Mouse (Mus musculus): ENCODE data around the gene Gm28043. TPM values are rescaled to one million over a fixed set of nuclear protein-coding genes. Genes with fewer than 3 reads are reported as not detected.

Gm28043 gene
- polyA plus RNA-seq, 1 experiment from 2014 or later, result 3.5 TPM

DNA sequence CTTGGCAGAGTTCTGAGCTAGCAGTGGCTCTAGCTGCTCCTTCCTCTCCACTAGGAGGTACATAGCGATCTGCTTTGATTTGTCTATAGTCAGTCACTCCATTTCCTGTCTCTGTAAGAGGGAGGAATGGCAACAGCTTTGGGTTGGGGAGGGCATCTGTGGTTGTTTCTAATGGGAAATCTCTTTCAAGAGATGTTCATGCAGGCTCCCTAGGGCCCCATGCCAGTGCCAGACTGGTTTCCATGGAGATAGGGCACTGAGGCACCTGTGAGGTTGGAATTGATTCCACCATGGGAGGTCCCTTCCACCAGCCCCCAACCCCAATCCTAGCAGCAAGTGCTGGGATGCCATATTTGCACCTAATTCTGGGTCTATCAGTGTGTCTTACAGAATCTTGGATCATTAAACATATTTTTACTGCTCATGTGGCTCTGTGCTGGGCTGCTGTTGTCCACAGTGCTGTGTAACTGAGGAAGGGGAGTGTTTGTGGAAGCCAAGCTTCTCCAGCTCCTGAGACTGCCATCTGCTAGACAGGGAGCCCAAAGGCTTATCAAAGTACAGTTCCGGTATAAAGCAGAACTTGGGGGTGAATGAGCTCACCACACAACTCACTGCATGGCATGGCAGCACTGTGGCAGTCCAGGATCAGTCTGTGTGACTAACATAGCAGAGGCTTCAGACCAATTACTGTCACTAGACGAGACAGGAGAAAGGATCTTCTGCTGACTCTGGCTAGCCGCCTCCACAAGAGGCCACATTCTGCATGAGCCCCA, 88.4 kb downstream of the Gm28043 start:
- H3K27me3 ChIP-seq (ENCODE audit: control insufficient read depth, insufficient read depth, low read length), result no peaks in the 10 kb centered on the region
- H3K4me2 ChIP-seq (ENCODE audit: low read depth, low read length, severe bottlenecking), result no peak overlapping the region
- DNase-seq (ENCODE audit: low spot score) (no peak), ATAC-seq (replicated peaks; ENCODE audit: low FRiP score) (no peak)
- no peak overlapping the region for H3K9ac ChIP-seq (ENCODE audit: low read length)
- peaks cover 6% of the 10 kb centered on the region for H3K4me1 ChIP-seq (replicated peaks; ENCODE audit: control insufficient read depth, insufficient read depth, low read length)
- WGBS, result 85% methylated on average over 4 of the region's 4 CpGs
- H3K9me3 ChIP-seq (ENCODE audit: control insufficient read depth, low read length), result no peaks in the 10 kb centered on the region
- no peaks in the 10 kb centered on the region; the same call in none of the 2 replicates for H3K36me3 ChIP-seq (ENCODE audit: control insufficient read depth, insufficient read depth, low read length)
- no peak overlapping the region for H3K4me3 ChIP-seq (ENCODE audit: low read depth, low read length)
- H3K27ac ChIP-seq (ENCODE audit: low read depth, low read length), result no peak overlapping the region

DNA sequence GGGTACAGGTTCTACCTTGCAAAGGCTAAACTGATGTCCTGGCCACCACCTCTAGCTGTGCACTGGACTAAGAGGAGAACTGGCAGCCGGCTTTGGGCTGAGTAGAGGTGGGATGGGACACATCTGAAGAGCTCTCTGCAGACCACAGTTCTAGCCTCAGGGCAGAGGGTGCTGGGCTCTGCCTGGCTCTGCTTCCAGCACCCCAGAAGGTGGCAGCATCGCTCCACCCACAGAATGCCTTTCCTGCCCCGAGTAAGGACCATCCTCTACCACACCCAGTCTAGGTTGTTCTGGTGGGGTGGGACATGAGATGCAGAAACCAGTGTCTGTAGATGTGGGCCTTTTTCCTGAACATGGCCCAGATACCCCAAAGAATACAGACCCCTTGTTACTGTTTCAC, 90.1 kb downstream of the Gm28043 start:
- Histone ChIP-seq H3K4me3 (ENCODE audit: low read depth, low read length) (no peak overlapping the region), H3K4me2 (ENCODE audit: low read depth, low read length, severe bottlenecking) (no peak overlapping the region), H3K9ac (ENCODE audit: low read length) (no peak overlapping the region), H3K27me3 (ENCODE audit: control insufficient read depth, insufficient read depth, low read length) (no peaks in the 10 kb centered on the region), H3K27ac (ENCODE audit: low read depth, low read length) (no peak overlapping the region), H3K36me3 (ENCODE audit: control insufficient read depth, insufficient read depth, low read length) (no peaks in the 10 kb centered on the region; the same call in none of the 2 replicates), H3K4me1 (replicated peaks; ENCODE audit: control insufficient read depth, insufficient read depth, low read length) (peaks cover 11% of the 10 kb centered on the region), H3K9me3 (ENCODE audit: control insufficient read depth, low read length) (no peaks in the 10 kb centered on the region)
- ATAC-seq (replicated peaks; ENCODE audit: low FRiP score) (0 out of 2 replicates have a peak, but pooled peaks have one; percentile 44), DNase-seq (ENCODE audit: low spot score) (peak; percentile 76)
- 47% methylated on average over 3 of the region's 3 CpGs for WGBS

DNA sequence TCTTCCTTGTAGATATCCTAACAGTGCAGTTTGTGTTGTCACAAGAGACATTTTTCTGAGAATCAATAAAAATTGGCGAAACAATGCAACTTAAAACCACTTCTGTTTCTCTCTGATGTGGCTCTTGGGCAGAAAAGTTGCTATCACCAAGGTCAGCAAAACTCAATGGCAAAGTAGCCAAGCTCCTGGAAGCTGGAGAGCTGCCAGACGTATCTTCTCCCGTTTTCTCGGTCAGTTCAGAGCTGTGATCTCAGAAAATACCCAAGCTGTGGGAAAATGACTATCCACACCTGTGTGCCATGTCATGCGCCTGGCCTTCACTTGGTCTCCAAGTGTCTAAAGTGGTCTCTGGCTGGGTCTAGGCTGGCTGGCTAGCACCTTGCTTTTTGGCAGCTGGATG, 91.2 kb downstream of the Gm28043 start:
- H3K4me3 ChIP-seq (ENCODE audit: low read depth, low read length), result no peak overlapping the region
- no peaks in the 10 kb centered on the region; the same call in none of the 2 replicates for H3K36me3 ChIP-seq (ENCODE audit: control insufficient read depth, insufficient read depth, low read length)
- H3K4me1 ChIP-seq (replicated peaks; ENCODE audit: control insufficient read depth, insufficient read depth, low read length), result peaks cover 14% of the 10 kb centered on the region
- no peaks in the 10 kb centered on the region for H3K27me3 ChIP-seq (ENCODE audit: control insufficient read depth, insufficient read depth, low read length)
- no peak overlapping the region for H3K9ac ChIP-seq (ENCODE audit: low read length)
- ATAC-seq (replicated peaks; ENCODE audit: low FRiP score) (no peak), DNase-seq (ENCODE audit: low spot score) (no peak)
- H3K9me3 ChIP-seq (ENCODE audit: control insufficient read depth, low read length), result no peaks in the 10 kb centered on the region
- 91% methylated on average over 5 of the region's 5 CpGs for WGBS
- no peak overlapping the region for H3K4me2 ChIP-seq (ENCODE audit: low read depth, low read length, severe bottlenecking)
- H3K27ac ChIP-seq (ENCODE audit: low read depth, low read length), result no peak overlapping the region

GRCm38 (mm10) chr17:29706981-29707545, 92.4 kb downstream of the Gm28043 start:
- 38% methylated on average over 5 of the region's 5 CpGs for WGBS
- H3K9me3 ChIP-seq (ENCODE audit: control insufficient read depth, low read length), result no peaks in the 10 kb centered on the region
- no peak overlapping the region for H3K4me2 ChIP-seq (ENCODE audit: low read depth, low read length, severe bottlenecking)
- DNase-seq (ENCODE audit: low spot score) (no peak), ATAC-seq (replicated peaks; ENCODE audit: low FRiP score) (no peak)
- no peaks in the 10 kb centered on the region for H3K27me3 ChIP-seq (ENCODE audit: control insufficient read depth, insufficient read depth, low read length)
- H3K9ac ChIP-seq (ENCODE audit: low read length), result no peak overlapping the region
- 0 out of 2 replicates have a peak overlapping the region, but pooled peaks have one; percentile 4 for H3K27ac ChIP-seq (ENCODE audit: low read depth, low read length)
- H3K4me1 ChIP-seq (replicated peaks; ENCODE audit: control insufficient read depth, insufficient read depth, low read length), result peaks cover 16% of the 10 kb centered on the region
- H3K4me3 ChIP-seq (ENCODE audit: low read depth, low read length), result no peak overlapping the region
- H3K36me3 ChIP-seq (ENCODE audit: control insufficient read depth, insufficient read depth, low read length), result no peaks in the 10 kb centered on the region; the same call in none of the 2 replicates

GRCm38 (mm10) chr17:29708783-29709182, 94.1 kb downstream of the Gm28043 start:
- WGBS, result 78% methylated on average over 5 of the region's 5 CpGs
- Histone ChIP-seq H3K9ac (ENCODE audit: low read length) (no peak overlapping the region), H3K27ac (ENCODE audit: low read depth, low read length) (no peak overlapping the region)

GRCm38 (mm10) chr17:29710562-29711044, 95.9 kb downstream of the Gm28043 start:
- no peak overlapping the region for H3K9ac ChIP-seq (ENCODE audit: low read length)
- no peaks in the 10 kb centered on the region for H3K9me3 ChIP-seq (ENCODE audit: control insufficient read depth, low read length)
- peaks cover 21% of the 10 kb centered on the region for H3K4me1 ChIP-seq (replicated peaks; ENCODE audit: control insufficient read depth, insufficient read depth, low read length)
- 84% methylated on average over 11 of the region's 11 CpGs for WGBS
- H3K4me2 ChIP-seq (ENCODE audit: low read depth, low read length, severe bottlenecking), result no peak overlapping the region
- no peak for DNase-seq (ENCODE audit: low spot score)
- ATAC-seq (replicated peaks; ENCODE audit: low FRiP score), result no peak
- no peak overlapping the region for H3K4me3 ChIP-seq (ENCODE audit: low read depth, low read length)
- no peak overlapping the region for H3K27ac ChIP-seq (ENCODE audit: low read depth, low read length)
- H3K36me3 ChIP-seq (ENCODE audit: control insufficient read depth, insufficient read depth, low read length), result no peaks in the 10 kb centered on the region
- no peaks in the 10 kb centered on the region for H3K27me3 ChIP-seq (ENCODE audit: control insufficient read depth, insufficient read depth, low read length)

More at GRCm38 (mm10) chr17:29708783-29709182, 94.1 kb downstream of the Gm28043 start:
- Histone ChIP-seq H3K36me3 (ENCODE audit: control insufficient read depth, insufficient read depth, low read length) (no peaks in the 10 kb centered on the region), H3K4me1 (replicated peaks; ENCODE audit: control insufficient read depth, insufficient read depth, low read length) (peaks cover 21% of the 10 kb centered on the region), H3K27me3 (ENCODE audit: control insufficient read depth, insufficient read depth, low read length) (no peaks in the 10 kb centered on the region), H3K4me3 (ENCODE audit: low read depth, low read length) (no peak overlapping the region), H3K4me2 (ENCODE audit: low read depth, low read length, severe bottlenecking) (no peak overlapping the region), H3K9me3 (ENCODE audit: control insufficient read depth, low read length) (no peaks in the 10 kb centered on the region)
- ATAC-seq (replicated peaks; ENCODE audit: low FRiP score) (no peak), DNase-seq (ENCODE audit: low spot score) (no peak)

DNA sequence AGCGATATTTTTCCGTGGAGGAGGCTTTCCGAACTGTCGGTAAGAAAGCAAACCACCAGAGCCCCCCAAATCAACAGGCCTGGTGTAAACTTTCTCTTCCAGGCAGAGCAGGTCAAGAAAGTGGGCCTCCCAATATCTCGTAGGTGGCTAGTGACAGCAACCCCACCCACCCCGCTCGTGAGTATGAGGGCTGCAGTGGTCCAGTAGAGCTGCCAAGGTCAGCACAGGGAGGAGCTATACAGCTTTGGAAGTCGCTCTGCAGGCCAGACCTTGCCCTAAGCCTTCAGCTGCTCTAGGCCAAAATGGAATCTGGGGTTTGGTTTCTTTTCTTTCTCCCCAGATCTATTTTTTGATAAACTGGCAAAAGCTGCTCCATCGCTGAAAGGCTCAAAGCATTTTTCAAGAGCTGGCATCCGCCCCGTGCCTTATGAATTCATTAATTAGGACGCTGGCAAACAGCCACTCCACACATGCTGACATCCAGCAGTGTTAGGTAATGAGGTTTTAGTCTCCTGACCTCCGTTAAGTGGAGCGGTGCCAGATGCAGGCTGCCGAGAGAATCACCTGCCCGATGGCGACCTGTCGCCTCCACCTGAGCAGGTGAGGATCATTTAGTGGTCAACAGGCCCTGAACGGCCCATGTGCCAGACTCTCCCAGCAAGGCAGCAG, 96.5 kb downstream of the Gm28043 start:
- Histone ChIP-seq H3K9ac (ENCODE audit: low read length) (no peak overlapping the region), H3K4me3 (ENCODE audit: low read depth, low read length) (no peak overlapping the region), H3K27me3 (ENCODE audit: control insufficient read depth, insufficient read depth, low read length) (no peaks in the 10 kb centered on the region), H3K4me2 (ENCODE audit: low read depth, low read length, severe bottlenecking) (no peak overlapping the region), H3K9me3 (ENCODE audit: control insufficient read depth, low read length) (no peaks in the 10 kb centered on the region), H3K27ac (ENCODE audit: low read depth, low read length) (no peak overlapping the region), H3K4me1 (replicated peaks; ENCODE audit: control insufficient read depth, insufficient read depth, low read length) (peaks cover 21% of the 10 kb centered on the region), H3K36me3 (ENCODE audit: control insufficient read depth, insufficient read depth, low read length) (no peaks in the 10 kb centered on the region)
- DNase-seq (ENCODE audit: low spot score) (no peak), ATAC-seq (replicated peaks; ENCODE audit: low FRiP score) (no peak)
- WGBS, result 72% methylated on average over 19 of the region's 19 CpGs

GRCm38 (mm10) chr17:29711745-29712431, 97.2 kb downstream of the Gm28043 start:
- Histone ChIP-seq H3K27me3 (ENCODE audit: control insufficient read depth, insufficient read depth, low read length) (no peaks in the 10 kb centered on the region), H3K27ac (ENCODE audit: low read depth, low read length) (no peak overlapping the region), H3K9me3 (ENCODE audit: control insufficient read depth, low read length) (no peaks in the 10 kb centered on the region), H3K4me3 (ENCODE audit: low read depth, low read length) (no peak overlapping the region), H3K9ac (ENCODE audit: low read length) (no peak overlapping the region), H3K4me2 (ENCODE audit: low read depth, low read length, severe bottlenecking) (no peak overlapping the region), H3K4me1 (replicated peaks; ENCODE audit: control insufficient read depth, insufficient read depth, low read length) (peaks cover 21% of the 10 kb centered on the region), H3K36me3 (ENCODE audit: control insufficient read depth, insufficient read depth, low read length) (no peaks in the 10 kb centered on the region)
- ATAC-seq (replicated peaks; ENCODE audit: low FRiP score) (no peak), DNase-seq (ENCODE audit: low spot score) (no peak)
- 86% methylated on average over 8 of the region's 8 CpGs for WGBS
